Mouse (Mus musculus) CH12.LX (cell line): ENCODE measurements around the gene 4921524J17Rik. TPM values are rescaled to one million over a fixed set of nuclear protein-coding genes. Genes with fewer than 3 reads are reported as not detected.

Experiments
- DNase-seq: peaks from one replicate; pipeline ENCODE4 v3.0.0-alpha.2; 2013; ENCODE audit errors: extremely low read depth
- H3K27ac ChIP-seq: 2 replicates; pipeline ENCODE4 v1.5.1; 2012; ENCODE audit warnings: low read depth, mild to moderate bottlenecking, control low read depth, moderate library complexity; ENCODE audit not compliant: insufficient read depth
- H3K27me3 ChIP-seq: replicated peaks from 2 replicates; pipeline ENCODE3; 2012; ENCODE audit warnings: inconsistent platforms
- H3K36me3 ChIP-seq, 2 experiments: replicated peaks in 1 of 2; 2 replicates each; pipeline versions ENCODE3 to v1.6.1; 2012; ENCODE audit warnings: inconsistent platforms in 1 of 2, low read length in 1 of 2, mild to moderate bottlenecking in 1 of 2, mixed read lengths in 1 of 2, moderate library complexity in 1 of 2; ENCODE audit not compliant: control insufficient read depth in 1 of 2, insufficient read depth in 1 of 2
- H3K4me1 ChIP-seq, 2 experiments: 2 replicates each; pipeline ENCODE4 v1.6.1; 2012; ENCODE audit warnings: inconsistent platforms in 1 of 2, moderate library complexity in 1 of 2; ENCODE audit not compliant: insufficient read depth in 2 of 2, control insufficient read depth in 1 of 2
- H3K4me2 ChIP-seq: 2 replicates; pipeline ENCODE4 v1.6.1; 2012; ENCODE audit warnings: low read depth, mild to moderate bottlenecking, control low read depth; ENCODE audit not compliant: poor library complexity, insufficient read depth, severe bottlenecking
- H3K4me3 ChIP-seq, 3 experiments: fragments of 150-350 bp in 1 of 3; sonication (generic) in 1 of 3; replicated peaks in 1 of 3; 2 replicates each; pipeline versions ENCODE3 to v1.5.1; 2011 to 2012; ENCODE audit warnings: low read depth in 2 of 3, low read length in 2 of 3, mild to moderate bottlenecking in 2 of 3, moderate library complexity in 2 of 3, control low read depth in 1 of 3, improper control_type of control experiment in 1 of 3, inconsistent platforms in 1 of 3, mixed read lengths in 1 of 3; ENCODE audit not compliant: poor library complexity in 1 of 3
- H3K79me2 ChIP-seq: replicated peaks from 2 replicates; pipeline ENCODE4 v1.6.1; 2012; ENCODE audit warnings: mild to moderate bottlenecking, moderate library complexity; ENCODE audit not compliant: control insufficient read depth, poor library complexity, insufficient read depth, severe bottlenecking; ENCODE audit errors: extremely low read depth
- H3K9ac ChIP-seq: 2 replicates; pipeline ENCODE4 v1.6.1; 2012; ENCODE audit warnings: low read depth, mild to moderate bottlenecking, control low read depth, moderate library complexity; ENCODE audit not compliant: insufficient read depth
- H3K9me3 ChIP-seq: replicated peaks from 2 replicates; pipeline ENCODE3; 2012; ENCODE audit warnings: low read length, inconsistent platforms, mixed read lengths
- BHLHE40 ChIP-seq: IDR thresholded peaks from 2 replicates; pipeline ENCODE4 v1.6.1; 2011; ENCODE audit warnings: mild to moderate bottlenecking, low read depth, low read length, improper control_type of control experiment
- CHD1 ChIP-seq: IDR thresholded peaks from 2 replicates; pipeline ENCODE4 v1.6.1; 2012; ENCODE audit warnings: low read depth, low read length, improper control_type of control experiment, inconsistent platforms
- CHD2 ChIP-seq: IDR thresholded peaks from 2 replicates; pipeline ENCODE4 v1.6.1; 2011; ENCODE audit warnings: low read length, improper control_type of control experiment
- CTCF ChIP-seq, 2 experiments: IDR thresholded peaks in 1 of 2; conservative IDR thresholded peaks in 1 of 2; 2 replicates each; pipeline ENCODE4 v1.5.1; 2011 to 2012; ENCODE audit warnings: low read depth in 2 of 2, low read length in 2 of 2, improper control_type of control experiment in 1 of 2, inconsistent platforms in 1 of 2, mild to moderate bottlenecking in 1 of 2, moderate library complexity in 1 of 2
- E2F4 ChIP-seq: IDR thresholded peaks from 2 replicates; pipeline ENCODE4 v1.6.1; 2011; ENCODE audit warnings: low read depth, low read length, improper control_type of control experiment; ENCODE audit not compliant: insufficient replicate concordance
- ELF1 ChIP-seq: IDR thresholded peaks from 2 replicates; pipeline ENCODE4 v1.6.1; 2014; ENCODE audit warnings: low read depth, mild to moderate bottlenecking, inconsistent platforms, low read length, improper control_type of control experiment
- EP300 ChIP-seq: IDR thresholded peaks from 2 replicates; pipeline ENCODE4 v1.6.1; 2011; ENCODE audit warnings: low read length, improper control_type of control experiment
- ETS1 ChIP-seq: conservative IDR thresholded peaks from 2 replicates; pipeline ENCODE4 v1.6.1; 2012; ENCODE audit warnings: low read depth, mild to moderate bottlenecking, inconsistent platforms, low read length, improper control_type of control experiment, moderate library complexity
- GABPA ChIP-seq: IDR thresholded peaks from 2 replicates; pipeline ENCODE4 v1.6.1; 2012; ENCODE audit warnings: low read depth, low read length, improper control_type of control experiment, inconsistent platforms; ENCODE audit not compliant: insufficient replicate concordance
- HCFC1 ChIP-seq: IDR thresholded peaks from 2 replicates; pipeline ENCODE4 v1.6.1; 2012; ENCODE audit warnings: low read depth, mild to moderate bottlenecking, inconsistent platforms, low read length, improper control_type of control experiment
- JUN ChIP-seq: IDR thresholded peaks from 2 replicates; pipeline ENCODE4 v1.6.1; 2011; ENCODE audit warnings: low read depth, mild to moderate bottlenecking, low read length, improper control_type of control experiment, moderate library complexity; ENCODE audit not compliant: insufficient read depth
- JUND ChIP-seq: conservative IDR thresholded peaks from 2 replicates; pipeline ENCODE4 v1.6.1; 2011; ENCODE audit warnings: low read depth, low read length, improper control_type of control experiment
- KAT2A ChIP-seq: IDR thresholded peaks from 2 replicates; pipeline ENCODE4 v1.6.1; 2012; ENCODE audit warnings: low read length, improper control_type of control experiment, inconsistent platforms; ENCODE audit not compliant: insufficient replicate concordance
- MAX ChIP-seq: IDR thresholded peaks from 2 replicates; pipeline ENCODE4 v1.6.1; 2011; ENCODE audit warnings: low read length, improper control_type of control experiment
- MAZ ChIP-seq: IDR thresholded peaks from 2 replicates; pipeline ENCODE4 v1.6.1; 2012; ENCODE audit warnings: low read depth, mild to moderate bottlenecking, inconsistent platforms, low read length, improper control_type of control experiment, moderate library complexity
- NELFE ChIP-seq: IDR thresholded peaks from 2 replicates; pipeline ENCODE4 v1.6.1; 2011; ENCODE audit warnings: low read depth, low read length, improper control_type of control experiment
- PAX5 ChIP-seq: IDR thresholded peaks from 2 replicates; pipeline ENCODE4 v1.6.1; 2012; ENCODE audit warnings: low read length, inconsistent platforms, mixed read lengths
- RCOR1 ChIP-seq: conservative IDR thresholded peaks from 2 replicates; pipeline ENCODE4 v1.6.1; 2012; ENCODE audit warnings: low read depth, mild to moderate bottlenecking, inconsistent platforms, low read length, improper control_type of control experiment
- USF1 ChIP-seq: IDR thresholded peaks from 2 replicates; pipeline ENCODE4 v1.6.1; 2014; ENCODE audit warnings: low read depth, mild to moderate bottlenecking, inconsistent platforms, low read length, improper control_type of control experiment
- USF2 ChIP-seq: conservative IDR thresholded peaks from 2 replicates; pipeline ENCODE4 v1.6.1; 2011; ENCODE audit warnings: low read depth, low read length, improper control_type of control experiment
- ZNF384 ChIP-seq: IDR thresholded peaks from 2 replicates; pipeline ENCODE4 v1.6.1; 2012; ENCODE audit warnings: low read depth, low read length, improper control_type of control experiment, inconsistent platforms
- dilution Hi-C: fragments of 300-500 bp; cut with MboI; formaldehyde crosslinking; loops from 2 replicates; pipeline ENCODE4 v1.14.3; 2020; ENCODE audit warnings: low sequenced_read_pairs; ENCODE audit not compliant: extremely low pct_unique_long_range_greater_than_20kb, extremely low pct_ligation_motif_present
- in situ Hi-C: fragments of 300-500 bp; cut with MboI; formaldehyde crosslinking; loops from 3 replicates; pipeline ENCODE4 v1.14.3; 2019; ENCODE audit warnings: low sequenced_read_pairs, low pct_ligation_motif_present, low pct_unique_long_range_greater_than_20kb, mixed read lengths
- polyA plus RNA-seq: library from polyadenylated mRNA; unstranded; fragments of >175 nt; gene quantifications from 2 replicates; pipeline ENCODE4 v1.2.1, GENCODE M21; 2012; ENCODE audit warnings: low read depth; ENCODE audit not compliant: insufficient read length
- total RNA-seq, 2 experiments: library from RNA; depleted of rRNA; stranded (reverse); fragments of 300-350 nt in 1 of 2; fragments of >200 nt in 1 of 2; gene quantifications; 2 replicates each; pipeline ENCODE4 v1.2.3; 2012 to 2014

Gene 4921524J17Rik
- total and polyA plus RNA-seq, 3 experiments, result 10.3 to 28.8 (median 25.1) TPM

- Histone ChIP-seq H3K4me2 (no peak overlapping the region), H3K36me3 (no peaks in the 10 kb centered on the region), H3K79me2 (no peaks in the 10 kb centered on the region), H3K9ac (no peak overlapping the region), H3K4me1 (no peaks in the 10 kb centered on the region), H3K9me3 (no peaks in the 10 kb centered on the region), H3K4me3 (no peak overlapping the region), H3K27me3 (no peaks in the 10 kb centered on the region), H3K27ac (no peak overlapping the region)
- TF ChIP-seq USF1 (no peak), ELF1 (no peak)
- DNase-seq, result no peak
- in situ Hi-C loops, result no loop called here
- dilution Hi-C loops, result no loop called here
Observed at GRCm38 (mm10) chr8:85393199-85393598, 39.4 kb downstream of the 4921524J17Rik start.

- no peaks in the 10 kb centered on the region for H3K36me3 ChIP-seq
- H3K4me1 ChIP-seq, result no peaks in the 10 kb centered on the region
- no peaks in the 10 kb centered on the region for H3K27me3 ChIP-seq
- in situ Hi-C loops (no loop called here), dilution Hi-C loops (no loop called here)
- no peak for DNase-seq
- no peak overlapping the region for H3K4me3 ChIP-seq
- H3K79me2 ChIP-seq, result no peaks in the 10 kb centered on the region
- no peak overlapping the region for H3K27ac ChIP-seq
- no peak overlapping the region for H3K9ac ChIP-seq
- TF ChIP-seq NELFE (no peak), RCOR1 (no peak), KAT2A (no peak), USF1 (no peak), PAX5 (no peak), HCFC1 (no peak), ETS1 (no peak), MAZ (no peak), JUND (no peak), GABPA (no peak)
- no peaks in the 10 kb centered on the region for H3K9me3 ChIP-seq
- no peak overlapping the region for H3K4me2 ChIP-seq
Observed at GRCm38 (mm10) chr8:85391438-85391837, 41.2 kb downstream of the 4921524J17Rik start.

- no peak for DNase-seq
- Histone ChIP-seq H3K9me3 (no peaks in the 10 kb centered on the region), H3K27ac (no peak within 1 kb of the TSS), H3K9ac (no peak within 1 kb of the TSS), H3K27me3 (no peaks in the 10 kb centered on the region), H3K36me3 (no peaks in the 10 kb centered on the region), H3K4me1 (no peaks in the 10 kb centered on the region), H3K4me3 (no peak within 1 kb of the TSS), H3K79me2 (no peaks in the 10 kb centered on the region), H3K4me2 (no peak within 1 kb of the TSS)
- TF ChIP-seq E2F4 (no peak), HCFC1 (no peak), ETS1 (no peak), MAX (no peak), ELF1 (no peak), BHLHE40 (no peak), USF2 (no peak), CHD2 (no peak), CTCF (conservative IDR thresholded peaks at IDR 0.05 in 1 of 2, IDR thresholded peaks at IDR 0.05 in 1 of 2; ENCODE audit: low read depth in 2 of 2, low read length in 2 of 2) (no peak), CHD1 (no peak), ZNF384 (no peak), JUN (no peak), EP300 (no peak), JUND (no peak)
- dilution Hi-C loops (no loop called here), in situ Hi-C loops (no loop called here)
Observed at GRCm38 (mm10) chr8:85386205-85386604, 46.4 kb downstream of the 4921524J17Rik start, which contains the start of gene Mylk3. Gene Mylk3, minus strand, starts transcription at chr8:85386345.
